Mouse (Mus musculus) heart, embryonic 13.5 days (tissue): ENCODE measurements around the gene 1600014C23Rik. TPM values are rescaled to one million over a fixed set of nuclear protein-coding genes. Genes with fewer than 3 reads are reported as not detected.

Experiments used
- ATAC-seq: fragments of 200-750 bp; cut with Nextera tagmentation; 2 replicates; pipeline ENCODE4 v1.8.0; 2017; ENCODE audit warnings: moderate TSS enrichment; ENCODE audit not compliant: insufficient number of reproducible peaks, low FRiP score, low TSS enrichment; ENCODE audit errors: extremely low read depth
- H3K27ac ChIP-seq: fragments of 300-500 bp; sonication (generic); replicated peaks from 2 replicates; pipeline ENCODE4 v1.5.1; 2015; ENCODE audit warnings: moderate library complexity, mild to moderate bottlenecking, inconsistent platforms
- H3K27me3 ChIP-seq: fragments of 300-500 bp; sonication (generic); replicated peaks from 2 replicates; pipeline ENCODE4 v1.6.1; 2015; ENCODE audit warnings: mild to moderate bottlenecking, inconsistent platforms
- H3K36me3 ChIP-seq: fragments of 300-500 bp; sonication (generic); 2 replicates; pipeline ENCODE4 v1.6.1; 2015; ENCODE audit warnings: mild to moderate bottlenecking, inconsistent platforms
- H3K4me1 ChIP-seq: fragments of 300-500 bp; sonication (generic); 2 replicates; pipeline ENCODE4 v1.6.1; 2015; ENCODE audit warnings: inconsistent platforms
- H3K4me2 ChIP-seq: fragments of 300-500 bp; sonication (generic); 2 replicates; pipeline ENCODE4 v1.6.1; 2015; ENCODE audit warnings: inconsistent platforms, mild to moderate bottlenecking, moderate library complexity
- H3K4me3 ChIP-seq: fragments of 300-500 bp; sonication (generic); 2 replicates; pipeline ENCODE4 v1.5.1; 2015; ENCODE audit warnings: moderate library complexity, mild to moderate bottlenecking, inconsistent platforms
- H3K9ac ChIP-seq: fragments of 300-500 bp; sonication (generic); 2 replicates; pipeline ENCODE4 v1.6.1; 2015; ENCODE audit warnings: inconsistent platforms, mild to moderate bottlenecking, moderate library complexity
- H3K9me3 ChIP-seq: fragments of 300-500 bp; sonication (generic); 2 replicates; pipeline ENCODE4 v1.6.1; 2016; ENCODE audit warnings: inconsistent platforms
- WGBS: fragments of 180-500 bp; shearing (Covaris S2); methylation state at CpG from one replicate; pipeline ENCODE4 v1.1.7; 2015; ENCODE audit warnings: mixed read lengths; 5-methylcytosine and 5-hydroxymethylcytosine counted together
- polyA plus RNA-seq: library from polyadenylated mRNA; unstranded; fragments of >200 nt; fragmentation: Nextera tagmentation; extraction: Ambion mirVana; gene quantifications from 2 replicates; pipeline ENCODE4 v1.2.1, GENCODE M21; 2015

1600014C23Rik gene
- polyA plus RNA-seq: 0.64 and 0.84 TPM in 2 replicates

- Histone ChIP-seq H3K4me1 (peaks cover 60% of the 10 kb centered on the region), H3K4me2 (peak within 1 kb of the TSS; percentile 71), H3K9ac (peak within 1 kb of the TSS; percentile 68), H3K27ac (peak within 1 kb of the TSS; percentile 90), H3K4me3 (peak within 1 kb of the TSS; percentile 44), H3K9me3 (no peaks in the 10 kb centered on the region), H3K27me3 (peaks cover 28% of the 10 kb centered on the region), H3K36me3 (no peaks in the 10 kb centered on the region)
- WGBS: 1% methylated on average over 41 of the region's 41 CpGs
- ATAC-seq: no peak
These were observed at the start of gene 1600014C23Rik for GRCm38 (mm10) chr17:45733735-45734301. 1600014C23Rik (minus strand) TSS chr17:45733844.

GRCm38 (mm10) chr17:45778446-45778845 is 44.8 kb upstream of the 1600014C23Rik start:
- ATAC-seq: no peak
- WGBS: 70% methylated on average over 4 of the region's 4 CpGs
- Histone ChIP-seq H3K4me2 (no peak overlapping the region), H3K27ac (no peak overlapping the region), H3K4me1 (0 out of 2 replicates have a peak, but pooled peaks cover 2% of the 10 kb centered on the region), H3K27me3 (peaks cover 14% of the 10 kb centered on the region), H3K9me3 (peaks cover 6% of the 10 kb centered on the region; the same call in 1 of the 2 replicates), H3K36me3 (no peaks in the 10 kb centered on the region), H3K4me3 (no peak overlapping the region), H3K9ac (no peak overlapping the region)

GRCm38 (mm10) chr17:45777431-45777830 is 43.8 kb upstream of the 1600014C23Rik start:
- no peak overlapping the region for H3K4me2 ChIP-seq
- H3K4me1 ChIP-seq: peaks cover 11% of the 10 kb centered on the region
- no peaks in the 10 kb centered on the region for H3K36me3 ChIP-seq
- H3K4me3 ChIP-seq: no peak overlapping the region
- peaks cover 6% of the 10 kb centered on the region for H3K27me3 ChIP-seq
- ATAC-seq: no peak
- H3K27ac ChIP-seq: no peak overlapping the region
- WGBS: 81% methylated on average over 6 of the region's 6 CpGs
- peaks cover 6% of the 10 kb centered on the region; the same call in 1 of the 2 replicates for H3K9me3 ChIP-seq
- H3K9ac ChIP-seq: no peak overlapping the region

GRCm38 (mm10) chr17:45776185-45776584 is 42.5 kb upstream of the 1600014C23Rik start:
- Histone ChIP-seq H3K27me3 (peaks cover 6% of the 10 kb centered on the region; the same call in 1 of the 2 replicates), H3K4me1 (peaks cover 14% of the 10 kb centered on the region), H3K9ac (no peak overlapping the region), H3K4me3 (no peak overlapping the region), H3K36me3 (no peaks in the 10 kb centered on the region), H3K4me2 (no peak overlapping the region), H3K9me3 (peaks cover 6% of the 10 kb centered on the region; the same call in 1 of the 2 replicates), H3K27ac (no peak overlapping the region)
- WGBS: 84% methylated on average over 8 of the region's 8 CpGs
- no peak for ATAC-seq

GRCm38 (mm10) chr17:45775468-45775867 is 41.8 kb upstream of the 1600014C23Rik start:
- Histone ChIP-seq H3K4me2 (no peak overlapping the region), H3K27me3 (peaks cover 6% of the 10 kb centered on the region; the same call in 1 of the 2 replicates), H3K36me3 (no peaks in the 10 kb centered on the region), H3K4me1 (peaks cover 18% of the 10 kb centered on the region), H3K27ac (no peak overlapping the region), H3K9me3 (peaks cover 6% of the 10 kb centered on the region; the same call in 1 of the 2 replicates), H3K9ac (no peak overlapping the region), H3K4me3 (no peak overlapping the region)
- no peak for ATAC-seq
- WGBS: 87% methylated on average over 9 of the region's 9 CpGs

GRCm38 (mm10) chr17:45772566-45772965 is 38.9 kb upstream of the 1600014C23Rik start:
- H3K27me3 ChIP-seq: peaks cover 7% of the 10 kb centered on the region
- ATAC-seq: no peak
- no peak overlapping the region for H3K27ac ChIP-seq
- no peaks in the 10 kb centered on the region for H3K9me3 ChIP-seq
- no peaks in the 10 kb centered on the region for H3K36me3 ChIP-seq
- H3K4me2 ChIP-seq: no peak overlapping the region
- no peak overlapping the region for H3K9ac ChIP-seq
- 53% methylated on average over 3 of the region's 3 CpGs for WGBS
- no peak overlapping the region for H3K4me3 ChIP-seq
- H3K4me1 ChIP-seq: peaks cover 37% of the 10 kb centered on the region

GRCm38 (mm10) chr17:45772096-45772495 is 38.5 kb upstream of the 1600014C23Rik start:
- Histone ChIP-seq H3K9ac (no peak overlapping the region), H3K36me3 (no peaks in the 10 kb centered on the region), H3K27me3 (peaks cover 3% of the 10 kb centered on the region), H3K4me3 (no peak overlapping the region), H3K4me2 (no peak overlapping the region), H3K9me3 (no peaks in the 10 kb centered on the region), H3K4me1 (peaks cover 41% of the 10 kb centered on the region), H3K27ac (no peak overlapping the region)
- 80% methylated on average over 8 of the region's 8 CpGs for WGBS
- no peak for ATAC-seq

GRCm38 (mm10) chr17:45770441-45770840 is 36.8 kb upstream of the 1600014C23Rik start:
- no peak for ATAC-seq
- Histone ChIP-seq H3K9me3 (no peaks in the 10 kb centered on the region), H3K27me3 (peaks cover 2% of the 10 kb centered on the region; the same call in 1 of the 2 replicates), H3K36me3 (no peaks in the 10 kb centered on the region), H3K27ac (no peak overlapping the region; the same call in 1 of the 2 replicates), H3K4me1 (peaks cover 55% of the 10 kb centered on the region), H3K4me3 (no peak overlapping the region), H3K9ac (no peak overlapping the region), H3K4me2 (no peak overlapping the region)
- 47% methylated on average over 6 of the region's 6 CpGs for WGBS

- Histone ChIP-seq H3K4me1 (peaks cover 55% of the 10 kb centered on the region), H3K27ac (no peak overlapping the region), H3K4me2 (no peak overlapping the region), H3K9me3 (no peaks in the 10 kb centered on the region), H3K27me3 (peaks cover 5% of the 10 kb centered on the region; the same call in 1 of the 2 replicates), H3K36me3 (no peaks in the 10 kb centered on the region), H3K4me3 (no peak overlapping the region), H3K9ac (no peak overlapping the region)
- 50% methylated on average over 6 of the region's 6 CpGs for whole genome bisulfite sequencing
- ATAC-seq: no peak
These were observed 36.2 kb upstream of the 1600014C23Rik start for GRCm38 (mm10) chr17:45769821-45770220.

GRCm38 (mm10) chr17:45767536-45768146 is 34.0 kb upstream of the 1600014C23Rik start:
- Histone ChIP-seq H3K27ac (peak overlapping the region; percentile 90), H3K4me1 (peaks cover 46% of the 10 kb centered on the region), H3K9me3 (no peaks in the 10 kb centered on the region), H3K36me3 (no peaks in the 10 kb centered on the region), H3K9ac (no peak overlapping the region; the same call in 1 of the 2 replicates), H3K27me3 (peaks cover 9% of the 10 kb centered on the region; the same call in 1 of the 2 replicates), H3K4me3 (no peak overlapping the region), H3K4me2 (peak overlapping the region; percentile 56)
- no peak for ATAC-seq
- 42% methylated on average over 9 of the region's 9 CpGs for WGBS

GRCm38 (mm10) chr17:45766735-45767535 is 33.3 kb upstream of the 1600014C23Rik start:
- Histone ChIP-seq H3K4me1 (peaks cover 41% of the 10 kb centered on the region), H3K27ac (peak overlapping the region; percentile 90), H3K9me3 (no peaks in the 10 kb centered on the region), H3K4me2 (peak overlapping the region; percentile 56), H3K27me3 (peaks cover 9% of the 10 kb centered on the region; the same call in 1 of the 2 replicates), H3K9ac (peak overlapping the region; percentile 69), H3K36me3 (no peaks in the 10 kb centered on the region), H3K4me3 (peak overlapping the region; percentile 3; the same call in 1 of the 2 replicates)
- ATAC-seq: peak; percentile 84
- 10% methylated on average over 12 of the region's 12 CpGs for WGBS
